Mouse (Mus musculus): ENCODE measurements around the gene Myo10. TPM values are rescaled to one million over a fixed set of nuclear protein-coding genes. Genes with fewer than 3 reads are reported as not detected.
A peak's percentile ranks its signal among the peaks of the same experiment; 100 is the strongest.

Myo10 gene
- polyA plus RNA-seq, 1 experiment from 2014 or later = 20.0 TPM

DNA sequence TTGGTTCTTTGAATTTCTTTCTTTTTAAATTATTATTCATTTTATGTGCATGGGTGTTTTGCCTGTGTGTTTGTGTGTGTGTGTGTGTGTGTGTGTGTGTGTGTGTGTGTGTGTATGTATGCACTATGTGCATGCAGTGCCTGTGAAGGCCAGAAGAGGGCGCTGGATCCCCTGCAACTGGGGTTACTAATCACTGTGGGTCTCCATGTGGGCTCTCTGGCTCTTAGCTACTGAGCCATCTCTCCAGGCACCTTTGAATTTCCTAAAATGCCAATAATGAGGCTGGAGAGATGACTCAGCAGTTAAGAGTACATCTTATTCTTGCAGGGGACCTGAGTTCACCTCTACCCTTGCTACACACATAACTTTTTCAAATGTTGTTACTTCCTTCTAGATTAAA is 18.1 kb upstream of the Myo10 start:
- no peak overlapping the region for H3K27ac ChIP-seq (ENCODE audit: low read depth, low read length)
- WGBS = 84% methylated on average over 1 of the region's 1 CpGs
- no peak overlapping the region for H3K9ac ChIP-seq (replicated peaks; ENCODE audit: low read depth, low read length)
- no peak overlapping the region for H3K4me2 ChIP-seq (ENCODE audit: low read depth, low read length)
- no peaks in the 10 kb centered on the region for H3K9me3 ChIP-seq (ENCODE audit: control insufficient read depth, low read length)
- H3K36me3 ChIP-seq (ENCODE audit: control insufficient read depth, insufficient read depth, low read length) = no peaks in the 10 kb centered on the region
- no peaks in the 10 kb centered on the region for H3K4me1 ChIP-seq (ENCODE audit: control insufficient read depth, insufficient read depth, low read length)
- H3K27me3 ChIP-seq (ENCODE audit: control insufficient read depth, insufficient read depth, low read length) = no peaks in the 10 kb centered on the region
- ATAC-seq (ENCODE audit: low read depth) = no peak
- no peak overlapping the region for H3K4me3 ChIP-seq (ENCODE audit: low read depth, low read length)

DNA sequence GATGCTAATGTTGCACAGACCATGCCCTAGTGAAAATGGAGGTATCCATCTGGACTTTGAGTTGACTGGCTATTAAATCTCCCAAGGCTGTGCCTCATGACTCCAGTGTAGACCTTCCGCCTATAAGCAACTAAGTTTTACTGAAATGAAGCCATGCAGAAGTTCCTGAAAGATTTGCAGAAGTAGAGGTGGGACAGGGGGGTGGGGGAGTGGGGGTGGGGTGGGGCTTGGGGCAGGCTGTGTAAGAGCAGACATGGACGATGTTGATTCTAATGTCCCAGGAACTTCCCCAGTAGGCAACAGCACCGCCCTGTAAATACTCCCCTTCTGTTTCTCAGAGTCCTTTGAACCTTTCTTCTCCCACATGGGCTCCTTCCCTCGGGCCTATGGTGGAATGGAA is 16.9 kb upstream of the Myo10 start:
- no peaks in the 10 kb centered on the region for H3K27me3 ChIP-seq (ENCODE audit: control insufficient read depth, insufficient read depth, low read length)
- H3K4me3 ChIP-seq (ENCODE audit: low read depth, low read length) = no peak overlapping the region
- WGBS = 88% methylated on average over 4 of the region's 4 CpGs
- no peaks in the 10 kb centered on the region for H3K36me3 ChIP-seq (ENCODE audit: control insufficient read depth, insufficient read depth, low read length)
- no peak overlapping the region for H3K4me2 ChIP-seq (ENCODE audit: low read depth, low read length)
- ATAC-seq (ENCODE audit: low read depth) = no peak
- H3K9ac ChIP-seq (replicated peaks; ENCODE audit: low read depth, low read length) = no peak overlapping the region
- H3K9me3 ChIP-seq (ENCODE audit: control insufficient read depth, low read length) = no peaks in the 10 kb centered on the region
- no peaks in the 10 kb centered on the region for H3K4me1 ChIP-seq (ENCODE audit: control insufficient read depth, insufficient read depth, low read length)
- H3K27ac ChIP-seq (ENCODE audit: low read depth, low read length) = no peak overlapping the region

DNA sequence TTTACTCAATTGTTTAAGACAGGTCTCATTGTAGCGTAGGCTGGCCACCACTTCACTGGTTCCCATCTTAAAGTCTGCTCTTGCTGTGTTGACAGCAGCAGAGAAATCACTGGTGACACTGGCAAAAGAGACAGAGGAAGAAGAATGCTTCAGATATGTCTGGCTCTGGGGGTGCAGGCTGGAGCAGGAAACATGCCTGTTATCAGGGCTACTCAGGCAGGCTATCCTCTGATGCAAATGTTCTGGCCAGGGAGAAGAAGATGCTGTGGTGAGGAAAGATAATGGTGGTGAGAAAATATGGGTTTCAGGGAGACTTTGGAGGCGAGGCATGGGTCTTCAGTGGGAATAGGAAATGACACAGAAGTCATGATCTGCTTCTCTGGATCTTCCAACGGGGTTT is 13.6 kb upstream of the Myo10 start:
- Histone ChIP-seq H3K36me3 (ENCODE audit: control insufficient read depth, insufficient read depth, low read length) (no peaks in the 10 kb centered on the region), H3K9ac (replicated peaks; ENCODE audit: low read depth, low read length) (no peak overlapping the region), H3K4me1 (ENCODE audit: control insufficient read depth, insufficient read depth, low read length) (no peaks in the 10 kb centered on the region), H3K9me3 (ENCODE audit: control insufficient read depth, low read length) (no peaks in the 10 kb centered on the region), H3K4me2 (ENCODE audit: low read depth, low read length) (no peak overlapping the region), H3K27me3 (ENCODE audit: control insufficient read depth, insufficient read depth, low read length) (no peaks in the 10 kb centered on the region), H3K4me3 (ENCODE audit: low read depth, low read length) (no peak overlapping the region), H3K27ac (ENCODE audit: low read depth, low read length) (no peak overlapping the region)
- WGBS = 68% methylated on average over 3 of the region's 3 CpGs
- ATAC-seq (ENCODE audit: low read depth) = no peak

DNA sequence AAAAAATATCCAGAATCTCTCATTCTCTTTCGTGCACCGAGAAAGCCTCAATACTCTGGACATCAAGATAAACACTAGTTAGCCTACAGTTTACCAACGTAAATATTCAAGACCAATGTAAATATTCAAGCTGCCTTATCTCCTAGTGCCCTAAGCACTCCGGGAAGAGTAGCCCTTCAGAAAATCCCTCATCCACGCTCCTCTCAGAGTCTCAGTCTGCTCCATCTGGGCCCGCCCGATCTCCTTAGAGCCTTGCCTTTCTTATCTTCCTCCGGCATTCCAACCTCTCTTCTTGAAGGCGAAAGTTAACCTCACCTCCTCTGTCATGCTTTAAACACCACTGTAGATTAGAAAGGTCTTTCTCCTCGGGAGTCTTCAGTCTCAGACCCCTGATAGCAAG is 13.1 kb upstream of the Myo10 start:
- ATAC-seq (ENCODE audit: low read depth) = no peak
- no peak overlapping the region for H3K27ac ChIP-seq (ENCODE audit: low read depth, low read length)
- H3K27me3 ChIP-seq (ENCODE audit: control insufficient read depth, insufficient read depth, low read length) = no peaks in the 10 kb centered on the region
- no peaks in the 10 kb centered on the region for H3K9me3 ChIP-seq (ENCODE audit: control insufficient read depth, low read length)
- H3K4me1 ChIP-seq (ENCODE audit: control insufficient read depth, insufficient read depth, low read length) = no peaks in the 10 kb centered on the region
- no peak overlapping the region for H3K9ac ChIP-seq (replicated peaks; ENCODE audit: low read depth, low read length)
- no peak overlapping the region for H3K4me2 ChIP-seq (ENCODE audit: low read depth, low read length)
- WGBS = 86% methylated on average over 10 of the region's 10 CpGs
- H3K4me3 ChIP-seq (ENCODE audit: low read depth, low read length) = no peak overlapping the region
- no peaks in the 10 kb centered on the region for H3K36me3 ChIP-seq (ENCODE audit: control insufficient read depth, insufficient read depth, low read length)

DNA sequence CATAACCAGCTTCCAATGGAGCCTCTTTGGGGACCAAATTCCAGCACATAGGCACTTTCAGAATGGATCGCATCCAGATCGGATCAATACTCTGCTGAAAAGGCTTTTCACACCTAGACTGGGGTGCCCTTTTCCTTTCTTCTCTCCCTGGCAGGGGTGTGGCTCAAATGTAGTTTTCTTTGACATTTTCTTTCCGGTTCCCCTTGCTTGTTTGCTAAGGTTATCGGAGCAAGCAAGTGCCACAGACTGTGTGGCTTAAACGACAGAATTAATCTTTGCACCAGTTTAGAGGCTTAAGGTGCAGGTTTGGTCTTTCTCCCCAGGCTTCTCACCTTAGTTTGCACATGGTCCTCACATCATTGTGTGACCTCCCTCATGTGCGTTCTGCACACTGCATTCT is 11.1 kb upstream of the Myo10 start:
- no peak for ATAC-seq (ENCODE audit: low read depth)
- WGBS = 80% methylated on average over 6 of the region's 6 CpGs
- no peak overlapping the region for H3K4me3 ChIP-seq (ENCODE audit: low read depth, low read length)
- no peak overlapping the region for H3K27ac ChIP-seq (ENCODE audit: low read depth, low read length)
- H3K36me3 ChIP-seq (ENCODE audit: control insufficient read depth, insufficient read depth, low read length) = no peaks in the 10 kb centered on the region
- no peaks in the 10 kb centered on the region for H3K27me3 ChIP-seq (ENCODE audit: control insufficient read depth, insufficient read depth, low read length)
- no peaks in the 10 kb centered on the region for H3K4me1 ChIP-seq (ENCODE audit: control insufficient read depth, insufficient read depth, low read length)
- no peak overlapping the region for H3K4me2 ChIP-seq (ENCODE audit: low read depth, low read length)
- no peak overlapping the region for H3K9ac ChIP-seq (replicated peaks; ENCODE audit: low read depth, low read length)
- H3K9me3 ChIP-seq (ENCODE audit: control insufficient read depth, low read length) = no peaks in the 10 kb centered on the region

DNA sequence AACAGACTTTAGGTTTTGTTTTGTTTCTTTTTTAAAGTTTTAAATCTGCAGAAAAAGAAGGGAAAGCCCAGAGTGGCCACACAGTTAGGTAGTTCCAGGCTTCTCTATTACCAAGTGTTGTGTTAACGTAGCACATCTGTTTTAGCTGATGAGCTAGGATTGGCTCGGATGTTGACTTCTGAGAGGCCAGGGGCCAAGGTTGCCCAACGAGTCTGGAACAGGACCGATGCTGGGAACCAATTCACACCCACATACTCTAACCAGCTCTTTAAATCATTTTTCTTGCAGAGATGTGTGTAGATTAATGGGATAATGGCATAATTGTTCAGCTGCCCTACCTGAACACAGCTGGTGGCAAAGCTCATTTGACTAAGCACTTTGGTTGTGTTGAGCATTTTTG is 1.8 kb upstream of the Myo10 start:
- Histone ChIP-seq H3K27ac (ENCODE audit: low read depth, low read length) (no peak overlapping the region), H3K4me1 (ENCODE audit: control insufficient read depth, insufficient read depth, low read length) (no peaks in the 10 kb centered on the region), H3K9ac (replicated peaks; ENCODE audit: low read depth, low read length) (no peak overlapping the region), H3K9me3 (ENCODE audit: control insufficient read depth, low read length) (no peaks in the 10 kb centered on the region), H3K27me3 (ENCODE audit: control insufficient read depth, insufficient read depth, low read length) (peaks cover 6% of the 10 kb centered on the region), H3K4me3 (ENCODE audit: low read depth, low read length) (no peak overlapping the region), H3K4me2 (ENCODE audit: low read depth, low read length) (no peak overlapping the region), H3K36me3 (ENCODE audit: control insufficient read depth, insufficient read depth, low read length) (no peaks in the 10 kb centered on the region)
- WGBS = 86% methylated on average over 4 of the region's 4 CpGs
- ATAC-seq (ENCODE audit: low read depth) = no peak

DNA sequence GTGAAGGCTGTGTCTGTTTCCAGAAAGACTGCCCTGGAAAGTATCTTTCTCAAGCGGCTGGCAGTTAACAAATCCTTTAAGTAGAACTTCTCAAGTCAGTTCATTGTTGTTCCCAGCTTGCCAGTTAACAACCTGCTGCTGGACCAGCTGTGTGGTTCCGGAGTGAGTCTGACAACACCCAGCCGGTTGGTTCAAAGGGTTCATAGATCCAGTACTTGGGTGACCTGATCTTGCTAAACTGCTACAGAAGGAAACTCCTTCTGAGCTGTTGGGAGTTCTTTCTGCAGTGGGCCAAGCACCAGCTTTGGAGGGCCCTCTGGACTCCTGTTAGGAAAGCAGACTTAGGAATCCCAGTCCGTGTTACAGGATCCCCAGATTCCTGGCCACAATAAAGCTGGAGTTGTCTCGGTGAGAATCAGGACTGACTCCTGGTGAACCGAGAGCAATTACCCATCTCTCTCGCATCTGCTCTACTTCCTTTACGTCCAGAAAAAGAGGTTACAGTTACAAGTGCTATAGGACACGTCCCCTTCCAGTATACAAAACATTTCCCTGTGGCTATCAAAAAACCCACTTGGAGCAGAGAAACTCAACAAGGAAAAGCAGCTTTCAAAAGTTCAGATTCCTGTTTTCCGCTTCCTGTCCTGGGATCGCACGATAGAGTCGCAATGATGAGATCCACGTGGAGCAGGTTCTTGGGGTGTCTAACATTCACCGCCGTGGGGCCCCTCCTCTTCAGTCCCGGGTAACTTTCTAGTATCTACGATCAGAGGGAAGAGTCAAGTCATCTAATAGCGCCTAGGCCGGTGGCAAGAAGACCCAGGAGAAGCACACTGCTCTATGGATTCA is 750 bp upstream of the Myo10 start:
- WGBS = 4% methylated on average over 20 of the region's 20 CpGs
- Histone ChIP-seq H3K4me1 (ENCODE audit: control insufficient read depth, insufficient read depth, low read length) (no peaks in the 10 kb centered on the region), H3K36me3 (ENCODE audit: control insufficient read depth, insufficient read depth, low read length) (no peaks in the 10 kb centered on the region), H3K4me2 (ENCODE audit: low read depth, low read length) (peak overlapping the region; percentile 74), H3K9ac (replicated peaks; ENCODE audit: low read depth, low read length) (no peak overlapping the region), H3K27me3 (ENCODE audit: control insufficient read depth, insufficient read depth, low read length) (peaks cover 6% of the 10 kb centered on the region), H3K9me3 (ENCODE audit: control insufficient read depth, low read length) (no peaks in the 10 kb centered on the region), H3K27ac (ENCODE audit: low read depth, low read length) (0 out of 2 replicates have a peak overlapping the region, but pooled peaks have one; percentile 12), H3K4me3 (ENCODE audit: low read depth, low read length) (peak overlapping the region; percentile 67)
- ATAC-seq (ENCODE audit: low read depth) = no peak

DNA sequence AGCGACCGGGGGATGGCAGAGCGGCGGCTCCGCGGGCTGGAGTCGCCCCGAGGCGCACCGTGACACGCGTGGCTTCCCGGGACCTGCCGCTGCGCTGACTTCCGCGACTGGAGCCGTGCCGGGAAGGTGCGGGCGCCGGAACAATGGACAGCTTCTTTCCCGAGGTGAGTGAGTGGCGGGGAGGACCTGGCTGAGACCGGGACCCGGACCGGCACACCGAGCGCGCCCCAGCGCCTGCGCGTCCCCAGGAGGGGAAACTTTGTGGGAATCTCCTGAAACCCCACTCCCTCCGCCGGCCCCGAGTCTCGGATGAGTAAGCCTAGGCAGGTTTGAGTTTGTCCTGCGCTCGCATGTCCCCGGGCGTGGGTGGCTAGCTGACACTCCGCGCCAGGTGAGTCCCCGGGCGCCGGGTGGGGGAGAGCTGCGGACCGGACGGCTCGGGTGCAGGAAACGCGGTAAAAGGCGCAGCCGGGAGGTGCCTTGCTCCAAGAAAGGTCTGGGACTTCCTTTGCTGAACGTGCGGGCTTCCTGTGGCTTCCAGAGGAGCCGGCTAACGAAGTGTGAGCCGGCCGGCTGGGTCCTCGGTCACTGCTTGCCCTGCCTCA is 644 bp downstream of the Myo10 start:
- Histone ChIP-seq H3K9ac (replicated peaks; ENCODE audit: low read depth, low read length) (peak overlapping the region; percentile 67), H3K27ac (ENCODE audit: low read depth, low read length) (peak overlapping the region; percentile 1), H3K4me3 (ENCODE audit: low read depth, low read length) (peak overlapping the region; percentile 67), H3K27me3 (ENCODE audit: control insufficient read depth, insufficient read depth, low read length) (peaks cover 6% of the 10 kb centered on the region), H3K4me2 (ENCODE audit: low read depth, low read length) (peak overlapping the region; percentile 74), H3K9me3 (ENCODE audit: control insufficient read depth, low read length) (no peaks in the 10 kb centered on the region), H3K4me1 (ENCODE audit: control insufficient read depth, insufficient read depth, low read length) (no peaks in the 10 kb centered on the region), H3K36me3 (ENCODE audit: control insufficient read depth, insufficient read depth, low read length) (no peaks in the 10 kb centered on the region)
- ATAC-seq (ENCODE audit: low read depth) = peak; percentile 68; the same call in 1 of the 2 replicates
- under 1% methylated on average over 57 of the region's 61 CpGs for WGBS

DNA sequence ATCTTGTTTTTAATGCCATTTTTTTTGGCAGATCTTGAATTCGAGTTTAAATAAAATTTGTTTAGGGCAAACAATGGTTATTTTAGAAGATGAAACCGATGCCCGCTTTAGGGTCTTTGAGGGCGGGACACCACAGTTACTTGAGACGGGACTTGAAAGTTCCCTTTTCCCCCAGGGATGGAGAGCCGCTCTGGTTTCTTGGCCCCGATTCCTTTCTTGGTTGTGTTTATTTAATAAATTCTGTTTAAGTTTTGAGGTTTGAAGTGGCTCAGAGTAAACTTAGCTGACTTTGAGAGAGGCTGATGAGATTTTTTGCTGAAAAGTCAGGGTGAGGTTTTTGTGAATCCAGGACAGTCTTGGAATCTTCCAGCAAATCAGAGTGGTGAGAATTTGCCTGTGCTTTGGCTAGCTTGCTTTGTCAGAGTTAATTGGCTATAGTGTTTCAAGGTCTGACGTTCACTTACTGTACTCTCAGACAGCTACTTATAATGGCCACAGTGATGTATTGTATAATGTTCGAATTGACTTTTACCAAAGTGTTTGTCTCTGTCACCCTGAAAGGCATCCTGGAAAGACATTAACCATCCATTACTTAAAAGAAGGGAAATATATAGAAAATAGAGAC is 1.3 kb downstream of the Myo10 start:
- ATAC-seq (ENCODE audit: low read depth) = no peak
- WGBS = 8% methylated on average over 9 of the region's 9 CpGs
- peak overlapping the region; percentile 74 for H3K4me2 ChIP-seq (ENCODE audit: low read depth, low read length)
- H3K9ac ChIP-seq (replicated peaks; ENCODE audit: low read depth, low read length) = no peak overlapping the region
- peak overlapping the region; percentile 67 for H3K4me3 ChIP-seq (ENCODE audit: low read depth, low read length)
- H3K27ac ChIP-seq (ENCODE audit: low read depth, low read length) = 0 out of 2 replicates have a peak overlapping the region, but pooled peaks have one; percentile 1
- no peaks in the 10 kb centered on the region for H3K9me3 ChIP-seq (ENCODE audit: control insufficient read depth, low read length)
- H3K4me1 ChIP-seq (ENCODE audit: control insufficient read depth, insufficient read depth, low read length) = no peaks in the 10 kb centered on the region
- peaks cover 6% of the 10 kb centered on the region for H3K27me3 ChIP-seq (ENCODE audit: control insufficient read depth, insufficient read depth, low read length)
- no peaks in the 10 kb centered on the region for H3K36me3 ChIP-seq (ENCODE audit: control insufficient read depth, insufficient read depth, low read length)
